Mouse (Mus musculus) adrenal gland, postnatal 36 days (tissue): ENCODE data around the gene Glb1l. TPM values are rescaled to one million over a fixed set of nuclear protein-coding genes. Genes with fewer than 3 reads are reported as not detected.
"Not testable (repeated sequence)": the region's sequence is repeated elsewhere in the genome, so short reads cannot be mapped to it uniquely, and the experiment has no call there.

Experiments
- DNase-seq, 2 experiments: peaks; one replicate each; pipeline ENCODE4 v3.0.0; 2021; ENCODE audit warnings: mixed read lengths in 1 of 2
- long read RNA-seq, 2 experiments: library from polyadenylated mRNA; stranded (forward); transcript quantifications; one replicate each; pipeline ENCODE4 v2.0.0; 2021; ENCODE audit warnings: borderline sequencing depth in 2 of 2
- total RNA-seq, 2 experiments: library from RNA; stranded (reverse); gene quantifications; 2 replicates each; pipeline ENCODE4 v1.2.3; 2021

The Glb1l gene
- 10 to 100 TPM; 20.2 to 22.2 TPM for total RNA-seq
- long read RNA-seq, experiment 1, partial matches to known transcripts = 2 of 4 reads
- long read RNA-seq, experiment 1, other reads (novel, unspliced or antisense) = 1 of 4 reads
- long read RNA-seq, experiment 2, partial matches to known transcripts = 1 of 4 reads
- long read RNA-seq, experiment 2, other reads (novel, unspliced or antisense) = 2 of 4 reads

DNA sequence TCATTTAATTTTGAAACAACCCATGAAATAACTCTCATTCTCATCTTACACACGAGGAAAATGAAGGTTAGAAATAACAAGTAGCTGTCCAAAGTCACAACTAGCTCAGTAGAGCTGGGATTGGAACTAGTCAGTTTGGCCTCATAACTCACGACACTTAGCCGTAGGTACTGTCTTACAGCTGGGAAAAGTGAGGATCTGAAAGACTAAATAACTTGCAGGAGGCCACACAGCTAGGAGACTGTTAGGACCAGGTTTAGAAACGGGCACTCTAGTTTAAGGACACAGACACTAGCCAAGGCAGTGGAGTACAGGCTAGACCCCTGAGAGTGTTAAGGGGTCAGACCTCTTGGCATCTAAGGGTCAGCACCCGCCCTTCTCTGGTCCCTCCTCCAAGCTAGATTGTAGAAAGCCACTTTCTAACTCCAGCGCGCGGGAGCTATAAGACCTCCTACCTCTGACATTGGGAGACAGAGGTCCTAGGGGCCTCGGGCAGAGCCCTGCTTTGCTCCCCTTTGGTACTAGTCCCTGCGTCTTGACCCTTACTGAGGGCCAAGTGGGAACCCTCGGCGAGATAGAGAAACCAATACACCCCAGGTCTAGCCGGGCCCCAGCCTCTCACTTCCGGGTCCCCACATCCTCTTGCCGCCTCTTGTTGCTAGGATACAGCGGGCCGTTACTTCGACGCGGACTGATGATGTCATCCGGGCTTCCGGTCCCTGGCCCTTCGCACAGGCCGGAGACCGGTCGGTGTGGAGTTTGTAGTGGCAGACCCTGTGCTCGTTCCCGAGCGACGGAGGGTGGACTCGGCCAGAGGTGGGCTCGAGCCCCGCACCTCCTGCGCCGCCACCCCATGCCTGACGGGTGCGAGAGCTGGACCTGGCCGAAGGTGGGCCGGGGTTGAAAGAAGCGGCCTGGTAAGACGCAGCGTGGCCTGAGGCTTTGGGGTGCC lies at the start of gene Glb1l, which contains the start of gene Stk16:
Glb1l (minus strand) TSS at position 678 of the 952 bp plus-strand sequence.
Stk16 (plus strand) TSS at position 703 of the 952 bp plus-strand sequence.
- peak; percentile 96 for DNase-seq

- no peak for DNase-seq
Observed at GRCm38 (mm10) chr1:75255516-75256046, 45.0 kb upstream of the Glb1l start.

- DNase-seq = no peak
Observed at GRCm38 (mm10) chr1:75254625-75255013, 44.0 kb upstream of the Glb1l start.

DNA sequence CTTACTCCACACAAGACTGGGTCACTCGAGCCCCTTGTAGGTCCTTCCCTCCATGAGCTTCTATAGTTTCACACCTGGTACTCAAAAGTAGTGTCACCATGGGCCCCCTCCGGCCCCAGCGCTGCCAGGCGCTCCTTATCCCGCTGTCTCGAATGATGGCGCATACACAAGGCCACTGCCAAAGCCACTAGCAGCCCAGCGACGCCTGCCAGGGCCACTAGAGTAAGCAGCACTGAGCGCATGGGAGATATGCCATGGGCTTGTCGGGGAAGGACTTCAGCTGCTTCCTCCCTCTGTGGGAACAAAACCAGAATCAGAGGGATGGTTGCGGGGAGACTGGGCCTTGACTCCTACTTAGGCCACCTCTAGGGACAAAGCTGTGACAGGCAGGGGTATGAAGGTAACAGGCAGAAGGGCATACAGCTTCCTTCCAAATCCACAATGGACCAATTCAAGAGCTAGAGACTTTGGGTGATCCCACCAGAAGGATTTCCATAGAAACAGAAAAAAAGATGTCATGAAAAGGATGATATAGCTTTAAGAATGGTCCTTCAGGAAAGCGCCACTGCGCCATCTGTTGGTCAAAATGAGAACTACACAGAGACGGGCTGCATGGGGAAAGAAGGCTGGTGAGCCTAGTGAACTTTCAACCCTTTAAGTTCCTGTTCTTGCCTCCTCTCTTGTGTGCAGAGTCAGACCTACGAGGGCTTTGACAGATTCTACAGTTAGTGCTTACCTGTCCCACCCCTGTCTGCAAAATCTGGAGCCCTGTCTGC lies 43.4 kb upstream of the Glb1l start:
- DNase-seq = peak; percentile 81 to 82

DNA sequence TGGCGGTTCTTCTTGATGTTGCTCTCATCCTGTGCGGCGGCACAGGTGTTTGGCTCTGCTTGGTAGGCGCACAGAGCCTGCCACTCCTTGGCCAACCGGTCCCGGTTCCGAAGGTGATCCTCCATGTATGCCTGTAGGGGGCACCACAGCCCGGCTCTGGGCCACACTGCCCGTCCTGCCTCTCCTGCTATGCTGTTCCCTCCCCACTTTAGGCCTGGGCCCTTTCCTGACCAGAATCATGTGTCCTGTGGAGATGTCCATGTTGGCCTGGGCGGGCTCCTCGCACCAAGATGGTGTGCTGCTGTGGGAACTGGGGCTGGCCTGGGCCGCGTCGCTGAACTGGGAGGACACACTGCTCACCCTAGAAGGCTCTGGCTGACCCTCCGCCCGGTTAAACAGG lies 42.4 kb upstream of the Glb1l start:
- DNase-seq = no peak

GRCm38 (mm10) chr1:75252308-75252707 lies 41.7 kb upstream of the Glb1l start:
- DNase-seq = no peak

GRCm38 (mm10) chr1:75251112-75251970 lies 40.7 kb upstream of the Glb1l start:
- peak; percentile 85 to 88 for DNase-seq

GRCm38 (mm10) chr1:75250498-75250897 lies 39.9 kb upstream of the Glb1l start:
- DNase-seq = no peak

DNA sequence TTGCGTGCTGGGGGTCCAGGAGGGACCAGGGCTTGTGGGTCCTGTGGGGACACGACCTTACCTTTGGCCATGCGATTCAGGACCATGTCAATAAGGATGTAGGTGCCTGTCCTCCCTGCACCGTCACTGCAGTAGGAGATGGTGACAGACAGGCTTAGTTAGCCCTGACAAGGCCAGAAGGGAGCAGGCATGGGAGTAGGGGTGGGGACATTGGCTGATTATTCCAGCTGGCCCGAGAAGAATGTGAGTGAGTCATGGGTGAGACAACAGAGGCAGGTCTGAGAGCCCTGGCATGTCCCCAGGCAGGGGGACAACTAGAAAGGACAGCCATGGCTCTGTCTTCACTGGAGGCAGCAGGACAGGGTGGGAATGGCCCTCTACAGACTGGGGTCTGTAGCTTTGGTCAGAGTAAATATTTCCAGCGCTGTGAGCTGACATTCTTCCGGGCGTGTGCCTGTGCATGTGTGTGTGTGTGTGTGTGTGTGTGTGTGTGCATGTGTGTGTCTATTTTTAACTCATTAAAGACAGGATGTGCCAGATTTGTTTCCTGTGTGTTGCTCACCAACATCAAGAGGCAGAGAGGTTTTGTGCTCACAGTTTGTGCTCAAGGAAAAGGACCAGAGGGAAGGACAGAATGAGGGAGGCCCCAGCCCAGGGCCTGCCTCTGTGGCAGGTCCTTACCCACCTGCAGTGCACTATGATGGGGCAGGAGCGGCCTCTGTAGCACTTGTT lies 37.6 kb upstream of the Glb1l start:
- peak; percentile 84 for DNase-seq

DNA sequence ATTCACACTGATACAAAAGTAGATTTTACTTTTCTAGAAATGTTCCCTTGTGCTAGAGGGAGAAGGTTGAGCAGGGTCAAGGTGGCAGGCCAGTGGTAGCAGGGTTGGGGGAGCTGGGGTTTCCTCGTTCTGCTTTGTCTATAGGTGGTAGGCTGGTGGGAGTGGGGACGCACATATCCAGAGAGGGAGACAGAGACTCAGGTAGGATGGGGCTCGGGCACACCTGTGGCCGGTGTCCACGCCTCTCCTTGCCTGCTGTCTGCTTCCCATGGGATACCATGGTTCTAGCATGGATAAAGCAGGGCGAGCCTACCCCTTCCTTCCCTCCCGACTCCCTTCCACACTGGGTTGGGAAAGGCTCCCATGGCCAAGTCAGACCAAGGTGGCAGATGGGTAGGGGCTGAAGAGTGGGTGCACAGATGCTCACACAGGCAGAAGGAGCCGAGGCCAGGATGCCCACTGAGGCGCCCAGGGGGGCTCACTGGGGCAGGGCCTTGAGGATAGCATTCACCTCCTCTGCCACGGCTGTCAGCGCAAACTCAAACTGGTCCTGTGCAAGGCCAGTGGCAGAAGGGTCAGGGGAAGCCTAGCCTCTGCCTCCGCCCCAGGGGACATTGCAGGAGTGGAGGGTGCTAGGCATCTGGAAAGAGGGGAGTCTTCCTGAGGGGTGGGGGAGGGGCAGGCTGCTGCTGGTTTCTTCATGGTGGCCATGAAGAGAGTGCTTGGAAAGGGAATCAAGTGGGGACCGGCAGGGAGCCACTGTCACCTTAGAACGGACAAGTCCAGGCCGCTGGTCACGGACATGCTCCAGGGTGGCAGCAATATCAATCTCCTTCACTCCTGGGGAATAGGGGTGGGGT lies 36.7 kb upstream of the Glb1l start:
- peak in 1 of 2 experiments; percentile 20 for DNase-seq

DNA sequence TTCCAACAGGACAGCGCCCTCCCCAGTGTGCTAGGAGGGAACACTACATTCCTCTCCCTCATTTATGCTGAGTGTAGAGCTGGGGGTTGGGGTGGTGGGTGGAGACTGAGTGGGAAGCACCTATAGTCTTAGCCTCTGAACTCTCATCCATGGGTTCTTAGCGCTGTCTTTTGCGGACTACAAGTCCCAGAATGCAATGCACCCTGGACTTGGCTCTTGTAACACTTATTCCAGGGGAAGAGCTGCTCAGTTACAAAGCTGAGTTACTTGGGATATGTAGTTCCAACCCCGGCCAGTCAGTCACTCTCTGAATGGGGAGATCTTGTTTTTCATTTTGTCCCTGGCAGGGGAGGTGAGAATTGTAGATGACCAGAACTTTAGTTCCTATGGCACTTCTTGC lies 34.2 kb upstream of the Glb1l start:
- DNase-seq = peak; percentile 31 to 51

GRCm38 (mm10) chr1:75244175-75244826 lies 33.7 kb upstream of the Glb1l start:
- no peak for DNase-seq

DNA sequence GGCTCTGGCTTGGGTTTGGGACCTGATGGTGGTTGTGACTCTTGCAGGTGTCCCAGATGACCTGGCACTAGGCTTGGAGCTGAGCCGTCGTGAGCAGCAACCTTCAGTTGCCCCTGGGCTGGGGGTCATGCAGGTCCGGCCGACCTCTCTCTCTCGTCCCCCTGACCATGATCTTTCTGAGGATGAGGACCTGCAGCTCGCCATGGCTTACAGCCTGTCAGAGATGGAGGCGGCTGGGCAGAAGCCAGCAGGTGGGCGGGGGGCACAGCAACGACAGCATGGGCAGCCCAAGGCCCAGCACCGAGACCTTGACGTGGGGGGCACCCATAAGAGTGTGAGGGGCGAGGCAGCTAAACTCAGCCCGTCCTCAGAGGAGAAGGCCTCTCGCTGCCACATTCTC lies 32.8 kb upstream of the Glb1l start:
- no peak for DNase-seq

DNA sequence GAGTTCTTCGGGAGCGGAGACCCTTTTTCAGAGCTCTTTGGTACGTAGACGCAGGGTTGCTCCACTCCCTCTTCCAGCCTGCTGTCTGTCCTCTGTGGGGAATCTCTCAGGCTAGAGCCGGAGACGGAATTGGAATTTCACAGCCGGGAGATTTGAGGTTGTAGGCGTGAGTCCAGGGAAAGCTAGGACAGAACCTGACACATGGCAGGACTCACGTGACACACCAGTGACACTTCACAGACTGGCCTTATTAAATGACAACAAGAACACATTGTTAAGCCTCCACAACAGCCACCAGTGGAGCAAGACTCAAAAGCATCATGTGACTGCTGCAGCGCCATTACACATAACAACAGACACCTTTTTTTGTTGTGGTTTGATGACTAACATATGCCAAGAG lies 29.0 kb upstream of the Glb1l start:
- no peak for DNase-seq

DNA sequence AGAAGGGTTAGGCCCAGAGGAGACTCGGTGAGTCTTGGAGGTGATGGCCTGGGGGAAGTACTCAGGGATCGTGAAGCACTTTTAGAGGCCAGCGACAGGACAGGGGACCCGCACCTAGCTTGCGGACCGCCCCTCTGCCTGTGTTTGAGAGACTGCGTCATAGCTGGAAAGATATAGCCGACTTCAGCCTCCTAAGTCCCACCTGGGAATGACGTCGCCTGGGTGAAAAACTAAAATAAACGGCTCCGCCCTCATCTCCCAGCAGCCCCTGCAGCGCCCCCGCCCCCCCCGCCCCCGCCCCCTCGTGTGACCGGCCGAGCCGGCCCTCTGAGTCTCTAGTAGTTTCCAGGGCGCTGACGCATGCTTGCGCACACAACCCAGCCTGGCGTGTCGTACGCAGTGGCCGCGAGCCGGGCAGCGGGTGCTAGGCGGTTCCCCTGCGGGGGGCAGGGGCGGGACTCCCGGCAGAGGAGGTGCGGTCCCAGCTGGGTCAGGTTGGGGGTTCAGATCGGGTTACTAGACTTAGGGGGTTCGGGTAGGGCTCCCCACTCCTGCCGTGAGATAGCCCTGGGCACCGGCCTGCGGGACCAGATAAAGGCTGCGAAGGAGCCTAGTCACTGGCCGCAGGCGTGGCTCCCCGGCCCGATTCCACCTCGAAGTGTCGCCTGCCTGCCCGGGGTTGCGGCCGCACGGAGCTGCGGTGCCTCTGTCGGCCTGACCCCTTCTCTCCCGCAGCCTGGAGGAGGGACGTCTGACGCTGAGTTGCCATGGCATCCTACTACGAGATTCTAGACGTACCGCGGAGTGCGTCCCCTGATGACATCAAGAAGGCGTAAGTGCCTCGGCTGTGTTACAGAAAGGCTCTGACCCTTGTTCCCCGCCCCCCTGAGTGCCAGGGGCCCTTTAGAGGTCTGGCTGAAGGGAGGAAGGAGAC lies 25.8 kb upstream of the Glb1l start, which contains the start of gene Dnajb2:
Dnajb2 (plus strand) TSS at position 290 of the 934 bp plus-strand sequence.
- peak; percentile 93 to 94 for DNase-seq

GRCm38 (mm10) chr1:75234606-75235005 lies 24.0 kb upstream of the Glb1l start:
- peak; percentile 77 to 80 for DNase-seq

- not testable (repeated sequence) for DNase-seq
Observed at GRCm38 (mm10) chr1:75232489-75232888, 21.9 kb upstream of the Glb1l start.
